9 mouse cellular contexts compared by ENCODE assay signal in genomic region chr4:25035158-25035791, GRCm38 (mm10).
A peak's percentile ranks its signal among the peaks of the same experiment; 100 is the strongest.
DNase-seq lines count a peak whose midpoint lies in the region; ATAC-seq lines count a peak whose summit lies in the region.
"Had no signal": no experiment of that assay in that cellular context is flagged by ENCODE, and none has a peak within 500 bp of the region (broad histone marks: within the 10 kb centered on the region; RNA-seq: fewer than 3 reads in every experiment).

No protein-coding gene starts in this region.

- peak; percentile 10 for DNase-seq in gastrocnemius, postnatal 10 days
- no peak for DNase-seq in gastrocnemius, postnatal 36 days
- DNase-seq in embryo, embryonic 10 days (ENCODE audit: low spot score): peak; percentile 55
- DNase-seq in mesoderm, embryonic 11.5 days (ENCODE audit: low read depth, low spot score): peak; percentile 23
- DNase-seq in cerebellum, adult 11-12 months: no peak
- no peak for DNase-seq in spleen, postnatal 10 days (ENCODE audit: low spot score in 2 of 2)

- H3K9ac ChIP-seq in midbrain, embryonic 12.5 days (replicated peaks): no peak overlapping the region
- no peak overlapping the region for H3K9ac ChIP-seq in midbrain, embryonic 16.5 days (ENCODE audit: low read depth, low read length)
- H3K9ac ChIP-seq: embryonic facial prominence, embryonic 12.5 days had no signal

- no peaks in the 10 kb centered on the region for H3K9me3 ChIP-seq in midbrain, embryonic 12.5 days
- H3K9me3 ChIP-seq in midbrain, embryonic 16.5 days (replicated peaks; ENCODE audit: control insufficient read depth, low read length, poor library complexity, severe bottlenecking): no peaks in the 10 kb centered on the region
- H3K9me3 ChIP-seq: embryonic facial prominence, embryonic 12.5 days had no signal

- WGBS in midbrain, embryonic 12.5 days: 30% methylated on average over 6 of the region's 6 CpGs
- WGBS in midbrain, embryonic 16.5 days: 32% methylated on average over 6 of the region's 6 CpGs

- H3K36me3 ChIP-seq in midbrain, embryonic 12.5 days: no peaks in the 10 kb centered on the region
- no peaks in the 10 kb centered on the region for H3K36me3 ChIP-seq in midbrain, embryonic 16.5 days (ENCODE audit: control insufficient read depth, insufficient read depth, low read length)
- H3K36me3 ChIP-seq: embryonic facial prominence, embryonic 12.5 days had no signal

- no peak overlapping the region for H3K4me3 ChIP-seq in midbrain, embryonic 12.5 days
- no peak overlapping the region for H3K4me3 ChIP-seq in midbrain, embryonic 16.5 days (ENCODE audit: low read depth, low read length)
- H3K4me3 ChIP-seq: embryonic facial prominence, embryonic 12.5 days had no signal

- H3K4me1 ChIP-seq in midbrain, embryonic 12.5 days: no peaks in the 10 kb centered on the region
- no peaks in the 10 kb centered on the region for H3K4me1 ChIP-seq in midbrain, embryonic 16.5 days (ENCODE audit: control insufficient read depth, insufficient read depth, low read length)
- H3K4me1 ChIP-seq: embryonic facial prominence, embryonic 12.5 days had no signal

- H3K27me3 ChIP-seq in midbrain, embryonic 12.5 days: no peaks in the 10 kb centered on the region
- no peaks in the 10 kb centered on the region for H3K27me3 ChIP-seq in midbrain, embryonic 16.5 days (ENCODE audit: control insufficient read depth, insufficient read depth, low read depth, low read length)
- H3K27me3 ChIP-seq: embryonic facial prominence, embryonic 12.5 days had no signal

- no peak overlapping the region for H3K27ac ChIP-seq in midbrain, embryonic 12.5 days (replicated peaks)
- no peak overlapping the region for H3K27ac ChIP-seq in midbrain, embryonic 16.5 days (ENCODE audit: low read length)
- H3K27ac ChIP-seq: embryonic facial prominence, embryonic 12.5 days had no signal

- intact Hi-C loops in gastrocnemius, postnatal 36 days (cut with DNase I): no loop called here

- no peak overlapping the region for H3K4me2 ChIP-seq in midbrain, embryonic 12.5 days (replicated peaks)
- H3K4me2 ChIP-seq in midbrain, embryonic 16.5 days (ENCODE audit: low read length): no peak overlapping the region
- H3K4me2 ChIP-seq: embryonic facial prominence, embryonic 12.5 days had no signal

- ATAC-seq in midbrain, embryonic 12.5 days (ENCODE audit: low FRiP score, low read depth): 0 out of 2 replicates have a peak, but pooled peaks have one; percentile 23
- no peak for ATAC-seq in midbrain, embryonic 16.5 days

Comparison
In these comparisons a context has a peak if more than half of its experiments do, and no peak if none do; other contexts are left out.
1. DNase-seq: peak in gastrocnemius, postnatal 10 days (single experiment), embryo, embryonic 10 days (single experiment) and mesoderm, embryonic 11.5 days (single experiment); none in gastrocnemius, postnatal 36 days (0 of 2), cerebellum, adult 11-12 months (single experiment) and spleen, postnatal 10 days (0 of 2).